In the genomic region with DNA sequence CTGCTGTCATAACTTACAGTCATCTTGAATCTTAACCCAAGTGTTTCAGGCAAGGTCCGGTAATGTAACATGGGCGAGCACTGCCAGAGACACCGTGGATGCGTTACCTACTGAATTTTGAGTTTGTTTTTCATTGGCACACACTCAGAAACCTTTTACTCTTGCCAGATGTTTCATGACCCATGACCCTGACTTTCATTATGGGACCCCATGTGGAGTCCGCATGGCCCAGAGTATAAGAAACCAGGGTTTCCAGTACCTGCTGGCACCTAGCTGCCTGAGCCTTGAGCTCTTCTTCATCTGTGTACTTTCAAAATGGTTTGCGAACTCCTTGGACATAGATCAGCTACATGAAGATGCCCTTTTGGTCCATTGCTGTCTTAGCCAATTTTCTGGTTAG, we compare ENCODE assay signal across 22 mouse cellular contexts.
"Had no signal": no experiment of that assay in that cellular context is flagged by ENCODE, and none has a peak within 500 bp of the region (broad histone marks: within the 10 kb centered on the region; RNA-seq: fewer than 3 reads in every experiment).

No protein-coding gene starts in this region.

- ATAC-seq: liver, embryonic 12.5 days; midbrain, embryonic 16.5 days had no signal

- H3K4me2 ChIP-seq: limb, embryonic 12.5 days; limb, embryonic 15.5 days; liver, embryonic 12.5 days; liver, embryonic 15.5 days; midbrain, embryonic 12.5 days; neural tube, embryonic 13.5 days; stomach, embryonic 15.5 days had no signal

- H3K27ac ChIP-seq: limb, embryonic 12.5 days; limb, embryonic 15.5 days; liver, embryonic 12.5 days; liver, embryonic 15.5 days; midbrain, embryonic 12.5 days; neural tube, embryonic 13.5 days; stomach, embryonic 15.5 days had no signal

- H3K4me3 ChIP-seq: limb, embryonic 12.5 days; limb, embryonic 15.5 days; liver, embryonic 12.5 days; liver, embryonic 15.5 days; midbrain, embryonic 12.5 days; myocyte; neural tube, embryonic 13.5 days; stomach, embryonic 15.5 days had no signal

- H3K9ac ChIP-seq: limb, embryonic 12.5 days; limb, embryonic 15.5 days; liver, embryonic 12.5 days; liver, embryonic 15.5 days; midbrain, embryonic 12.5 days; neural tube, embryonic 13.5 days; stomach, embryonic 15.5 days had no signal

- H3K27me3 ChIP-seq: limb, embryonic 12.5 days; limb, embryonic 15.5 days; liver, embryonic 12.5 days; liver, embryonic 15.5 days; midbrain, embryonic 12.5 days; neural tube, embryonic 13.5 days; stomach, embryonic 15.5 days had no signal

- DNase-seq: kidney, adult 18-20 months; kidney, adult 9 months; kidney, postnatal 14 days; kidney, postnatal 4 days; layer of hippocampus, adult 9-11 months; lung, adult 2 months; lung, postnatal 14 days; lung, postnatal 4 days; retina, postnatal 1 day; right cerebral cortex, postnatal 25 days; spleen, adult 18-20 months; thymus, postnatal 14 days; thymus, postnatal 4 days had no signal

- H3K4me1 ChIP-seq: liver, embryonic 12.5 days; liver, embryonic 15.5 days; midbrain, embryonic 12.5 days; neural tube, embryonic 13.5 days; stomach, embryonic 15.5 days had no signal

- H3K9me3 ChIP-seq: limb, embryonic 12.5 days; limb, embryonic 15.5 days; liver, embryonic 12.5 days; liver, embryonic 15.5 days; midbrain, embryonic 12.5 days; neural tube, embryonic 13.5 days; stomach, embryonic 15.5 days had no signal

- H3K36me3 ChIP-seq: limb, embryonic 12.5 days; limb, embryonic 15.5 days; liver, embryonic 12.5 days; liver, embryonic 15.5 days; midbrain, embryonic 12.5 days; neural tube, embryonic 13.5 days; stomach, embryonic 15.5 days had no signal
